Mouse (Mus musculus) liver, embryonic 12.5 days (tissue): Measurements from ENCODE around the gene Pgpep1. TPM values are rescaled to one million over a fixed set of nuclear protein-coding genes. Genes with fewer than 3 reads are reported as not detected.
A peak's percentile ranks its signal among the peaks of the same experiment; 100 is the strongest.

Source experiments
- ATAC-seq: fragments of 200-750 bp; cut with Nextera tagmentation; 2 replicates; pipeline ENCODE4 v1.8.0; 2017; ENCODE audit warnings: moderate number of reproducible peaks, mild to moderate bottlenecking, moderate library complexity
- H3K27ac ChIP-seq: fragments of 300-500 bp; sonication (generic); 2 replicates; pipeline ENCODE4 v1.5.1; 2016; ENCODE audit warnings: mild to moderate bottlenecking
- H3K27me3 ChIP-seq: fragments of 300-500 bp; sonication (generic); replicated peaks from 2 replicates; pipeline ENCODE4 v1.6.1; 2016; ENCODE audit warnings: mild to moderate bottlenecking, moderate library complexity
- H3K36me3 ChIP-seq: fragments of 300-500 bp; sonication (generic); 2 replicates; pipeline ENCODE4 v1.6.1; 2016; ENCODE audit warnings: mild to moderate bottlenecking, moderate library complexity
- H3K4me1 ChIP-seq: fragments of 300-500 bp; sonication (generic); 2 replicates; pipeline ENCODE4 v1.6.1; 2016
- H3K4me2 ChIP-seq: fragments of 300-500 bp; sonication (generic); 2 replicates; pipeline ENCODE4 v1.6.1; 2016; ENCODE audit warnings: mild to moderate bottlenecking, moderate library complexity
- H3K4me3 ChIP-seq: fragments of 300-500 bp; sonication (generic); 2 replicates; pipeline ENCODE4 v1.5.1; 2016; ENCODE audit warnings: mild to moderate bottlenecking, moderate library complexity
- H3K9ac ChIP-seq: fragments of 300-500 bp; sonication (generic); 2 replicates; pipeline ENCODE4 v1.6.1; 2016; ENCODE audit warnings: mild to moderate bottlenecking, moderate library complexity
- H3K9me3 ChIP-seq: fragments of 300-500 bp; sonication (generic); replicated peaks from 2 replicates; pipeline ENCODE4 v1.6.1; 2016; ENCODE audit warnings: mild to moderate bottlenecking, moderate library complexity
- WGBS: fragments of 180-500 bp; shearing (Covaris S2); methylation state at CpG from one replicate; pipeline ENCODE4 v1.1.7; 2016; ENCODE audit not compliant: insufficient replicate concordance; 5-methylcytosine and 5-hydroxymethylcytosine counted together
- polyA plus RNA-seq: library from polyadenylated mRNA; unstranded; fragments of >200 nt; fragmentation: Nextera tagmentation; extraction: Ambion mirVana; gene quantifications from 2 replicates; pipeline ENCODE4 v1.2.1, GENCODE M21; 2016

The Pgpep1 gene
- polyA plus RNA-seq, 1 experiment from 2014 or later = 24.2 TPM

DNA sequence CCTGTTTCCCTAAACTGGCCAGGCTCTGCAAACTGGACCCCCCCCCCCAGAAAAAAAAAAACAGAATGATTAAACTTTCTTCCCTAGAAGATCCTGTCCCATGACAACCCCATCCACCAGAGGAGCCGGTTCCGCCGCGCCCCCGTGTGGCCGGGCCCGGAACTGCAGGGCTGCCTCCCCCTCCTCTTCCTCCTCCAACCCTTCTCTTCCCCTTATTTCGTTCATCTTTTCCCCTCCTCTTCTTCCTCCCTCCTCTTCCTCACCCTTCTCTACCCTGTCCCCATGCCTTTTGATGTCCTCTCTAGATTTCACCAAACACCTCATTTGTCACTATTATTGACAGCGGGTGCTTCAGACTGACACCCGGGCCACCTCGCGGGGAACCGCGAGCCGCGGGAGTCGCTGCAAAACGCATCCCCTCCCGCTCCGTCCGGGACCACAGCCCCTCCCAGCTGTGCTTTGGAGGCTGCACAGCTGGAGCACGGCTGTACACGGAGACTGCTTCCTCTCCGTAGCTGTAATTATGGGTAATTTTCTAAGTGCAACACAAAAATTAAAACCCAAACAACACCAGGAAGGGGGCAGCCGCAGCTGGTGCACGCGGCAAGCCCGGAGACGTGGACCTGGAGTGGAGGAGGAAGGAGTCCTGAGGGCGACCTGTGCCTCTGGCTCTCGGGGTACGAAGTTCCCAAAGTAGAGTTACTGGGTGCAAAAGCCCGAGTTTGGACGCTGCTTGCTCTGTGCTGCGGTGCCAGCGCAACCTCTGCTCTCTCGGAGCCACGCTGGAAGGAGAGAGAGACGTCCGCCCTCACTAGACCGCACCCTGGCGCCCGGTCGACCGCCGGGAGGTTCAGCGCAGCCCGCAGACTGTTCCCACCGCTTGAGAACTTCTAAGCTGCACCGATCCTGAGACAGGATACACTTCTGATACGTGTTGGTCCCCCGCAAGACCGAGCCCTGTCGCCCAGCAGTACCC, 49.1 kb downstream of the Pgpep1 start:
- H3K4me1 ChIP-seq = peaks cover 85% of the 10 kb centered on the region
- H3K27ac ChIP-seq = peak overlapping the region; percentile 83
- no peaks in the 10 kb centered on the region; the same call in 1 of the 2 replicates for H3K36me3 ChIP-seq
- H3K27me3 ChIP-seq = no peaks in the 10 kb centered on the region; the same call in 1 of the 2 replicates
- H3K4me2 ChIP-seq = peak overlapping the region; percentile 94
- under 1% methylated on average over 54 of the region's 54 CpGs for WGBS
- no peaks in the 10 kb centered on the region for H3K9me3 ChIP-seq
- H3K9ac ChIP-seq = peak overlapping the region; percentile 95
- peak overlapping the region; percentile 85 for H3K4me3 ChIP-seq
- peak; percentile 59 for ATAC-seq

DNA sequence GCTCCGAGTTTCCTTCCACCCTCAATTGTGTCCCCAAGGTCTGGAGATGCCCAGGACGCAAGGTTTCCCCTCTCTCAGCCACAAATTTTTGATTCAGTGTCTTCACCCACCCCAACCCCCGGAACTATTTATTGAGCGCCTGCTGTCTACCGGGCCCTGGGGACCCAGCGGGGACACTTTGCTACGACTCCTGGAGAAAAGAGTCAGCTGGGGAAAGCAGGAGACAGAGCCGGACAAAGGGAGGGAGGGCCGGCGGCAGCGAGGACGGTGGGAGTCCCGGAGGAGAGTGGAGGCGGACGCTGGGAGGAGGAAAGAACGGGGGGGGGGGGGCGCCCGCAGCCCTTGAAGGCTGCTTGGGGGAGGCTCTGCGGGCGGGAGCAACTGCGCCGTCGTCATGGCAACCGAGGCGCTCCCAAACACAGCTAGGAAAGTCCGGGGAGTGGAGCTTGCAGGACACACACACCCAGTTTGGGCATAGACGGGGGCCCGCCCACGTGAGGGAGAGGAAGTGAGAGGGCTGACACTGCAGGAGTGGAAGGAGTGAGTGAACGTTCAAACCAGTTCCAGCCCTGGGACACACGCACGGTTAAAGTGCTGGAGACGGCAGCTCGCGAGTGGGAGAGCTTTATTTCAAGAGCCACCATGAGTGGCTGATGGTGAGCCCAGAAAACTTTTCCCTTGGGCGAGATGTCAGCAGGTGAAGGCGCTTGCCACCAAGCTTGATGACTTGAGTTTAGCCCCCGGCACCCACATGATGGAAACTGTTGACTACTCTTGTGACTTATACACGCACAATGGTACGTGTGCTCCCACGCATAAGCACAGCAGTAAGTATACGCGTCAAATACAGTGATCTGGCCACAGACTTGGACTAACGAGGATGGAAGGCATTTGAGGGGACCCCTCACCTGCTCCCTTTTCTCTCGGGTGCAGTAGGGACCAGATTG, 50.1 kb downstream of the Pgpep1 start:
- Histone ChIP-seq H3K4me1 (peaks cover 83% of the 10 kb centered on the region), H3K27me3 (no peaks in the 10 kb centered on the region; the same call in 1 of the 2 replicates), H3K27ac (peak overlapping the region; percentile 81), H3K9ac (peak overlapping the region; percentile 95), H3K9me3 (no peaks in the 10 kb centered on the region), H3K4me3 (peak overlapping the region; percentile 85), H3K4me2 (peak overlapping the region; percentile 94), H3K36me3 (peaks cover 2% of the 10 kb centered on the region; the same call in 1 of the 2 replicates)
- WGBS = under 1% methylated on average over 39 of the region's 45 CpGs
- peak; percentile 54 for ATAC-seq

DNA sequence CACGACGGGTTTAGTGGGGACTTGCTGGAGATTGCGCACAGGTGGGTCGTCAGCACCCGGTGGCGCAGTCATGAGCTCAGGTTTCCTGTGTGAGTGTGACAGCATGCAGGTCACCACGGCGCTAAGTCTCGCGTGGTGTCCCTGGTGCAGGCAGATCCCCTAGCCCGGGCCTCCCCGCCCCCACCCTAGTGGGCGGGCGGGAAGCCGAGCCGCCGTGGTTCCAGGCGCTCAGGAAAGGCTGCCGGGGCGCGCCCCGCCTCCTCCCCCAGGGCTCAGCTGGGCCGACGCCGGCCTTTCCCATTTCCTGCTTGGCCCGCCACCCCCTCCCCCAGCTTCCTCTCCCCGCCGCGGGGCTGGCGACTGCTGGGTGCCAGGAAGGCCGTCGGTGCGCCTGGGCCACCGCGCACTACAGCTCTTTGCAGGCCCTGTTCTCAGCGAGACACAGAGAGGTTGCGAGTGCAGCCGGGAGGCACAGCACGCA, 50.8 kb downstream of the Pgpep1 start:
- H3K27ac ChIP-seq = peak overlapping the region; percentile 81
- peaks cover 83% of the 10 kb centered on the region for H3K4me1 ChIP-seq
- peak overlapping the region; percentile 94 for H3K4me2 ChIP-seq
- WGBS = under 1% methylated on average over 38 of the region's 39 CpGs
- H3K4me3 ChIP-seq = peak overlapping the region; percentile 85
- ATAC-seq = peak; percentile 41
- H3K9ac ChIP-seq = peak overlapping the region; percentile 95
- H3K36me3 ChIP-seq = peaks cover 7% of the 10 kb centered on the region; the same call in 1 of the 2 replicates
- H3K27me3 ChIP-seq = no peaks in the 10 kb centered on the region; the same call in 1 of the 2 replicates
- H3K9me3 ChIP-seq = no peaks in the 10 kb centered on the region

DNA sequence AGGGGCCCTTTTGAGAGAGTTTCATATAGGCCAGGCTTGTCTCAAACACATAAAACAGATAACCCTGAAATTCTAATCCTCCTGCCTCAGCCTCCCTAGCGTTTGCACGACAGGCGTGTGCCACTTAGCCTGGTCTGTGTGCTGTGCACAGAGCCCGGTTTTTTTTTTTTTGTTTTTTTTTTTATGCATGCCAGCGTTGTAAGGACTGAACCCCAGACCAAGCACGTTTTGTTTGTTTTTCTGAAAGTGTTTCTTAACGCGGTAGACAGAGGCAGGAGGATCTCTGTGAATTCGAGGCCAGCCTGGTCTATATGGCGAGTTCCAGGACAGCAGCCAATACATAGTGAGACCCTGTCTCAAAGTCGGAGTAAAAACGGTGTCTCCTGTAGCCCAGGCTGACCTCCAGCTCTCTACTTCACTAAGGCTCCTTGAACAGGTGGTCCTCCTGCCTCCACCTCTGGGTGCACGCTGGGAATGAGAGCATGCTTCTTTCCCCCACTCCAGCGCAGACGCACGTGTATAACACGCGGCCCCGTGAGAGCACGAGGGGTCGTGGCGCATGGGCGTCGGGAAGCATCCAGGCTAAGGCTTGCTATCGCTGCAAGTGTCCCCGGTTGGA, 51.3 kb downstream of the Pgpep1 start, which contains the start of gene Ssbp4:
Gene Ssbp4 (minus strand): TSS at position 124 of the 619 bp plus-strand sequence.
- H3K4me2 ChIP-seq = peak within 1 kb of the TSS; percentile 94
- peak within 1 kb of the TSS; percentile 95 for H3K9ac ChIP-seq
- no peaks in the 10 kb centered on the region for H3K9me3 ChIP-seq
- H3K27me3 ChIP-seq = no peaks in the 10 kb centered on the region; the same call in 1 of the 2 replicates
- H3K27ac ChIP-seq = peak within 1 kb of the TSS; percentile 81
- peaks cover 83% of the 10 kb centered on the region for H3K4me1 ChIP-seq
- peak within 1 kb of the TSS; percentile 85 for H3K4me3 ChIP-seq
- WGBS = 4% methylated on average over 26 of the region's 26 CpGs
- H3K36me3 ChIP-seq = peaks cover 12% of the 10 kb centered on the region; the same call in 1 of the 2 replicates
- no peak for ATAC-seq

DNA sequence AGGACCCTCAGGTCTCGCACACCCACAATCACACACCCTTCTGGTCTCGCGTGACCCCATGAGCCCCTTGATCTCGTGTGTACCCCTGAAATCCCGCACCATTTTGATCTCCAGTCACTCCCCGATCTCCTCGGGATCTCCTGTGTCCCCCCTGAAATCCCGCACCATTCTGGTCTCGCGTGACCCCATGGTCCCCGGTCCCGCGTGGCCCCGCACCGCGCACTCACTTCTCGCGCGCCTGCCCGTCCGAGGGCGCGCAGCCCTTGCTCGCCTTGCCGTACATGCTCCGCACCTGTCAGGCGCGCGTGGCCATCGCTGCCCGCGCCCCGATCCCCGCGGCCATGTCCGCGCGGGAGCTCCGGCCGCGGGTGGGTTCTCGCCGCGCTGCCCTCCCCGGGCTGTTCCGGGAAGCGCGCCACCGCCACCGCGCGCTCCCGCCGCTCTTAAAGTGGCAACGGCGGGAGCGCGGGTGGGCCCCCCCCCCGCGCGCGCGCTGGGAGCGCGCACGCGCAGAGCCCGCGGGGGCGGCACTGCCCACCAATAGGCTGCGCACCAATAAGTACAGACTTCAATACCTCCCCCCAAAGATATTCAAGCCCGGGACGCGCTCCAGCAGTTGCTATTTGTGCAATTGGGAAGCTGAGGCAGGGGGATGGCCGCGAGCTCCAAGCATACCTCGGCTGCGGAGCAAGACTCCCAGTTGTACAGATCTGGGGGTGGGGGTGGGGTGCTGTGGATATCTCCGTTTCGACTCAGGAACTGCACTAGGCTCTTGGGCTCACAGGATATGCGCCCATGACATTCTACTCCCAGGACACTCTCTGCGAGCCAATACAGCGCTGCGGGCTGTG, 52.1 kb downstream of the Pgpep1 start:
- peaks cover 80% of the 10 kb centered on the region for H3K4me1 ChIP-seq
- ATAC-seq = peak; percentile 14; the same call in 1 of the 2 replicates

DNA sequence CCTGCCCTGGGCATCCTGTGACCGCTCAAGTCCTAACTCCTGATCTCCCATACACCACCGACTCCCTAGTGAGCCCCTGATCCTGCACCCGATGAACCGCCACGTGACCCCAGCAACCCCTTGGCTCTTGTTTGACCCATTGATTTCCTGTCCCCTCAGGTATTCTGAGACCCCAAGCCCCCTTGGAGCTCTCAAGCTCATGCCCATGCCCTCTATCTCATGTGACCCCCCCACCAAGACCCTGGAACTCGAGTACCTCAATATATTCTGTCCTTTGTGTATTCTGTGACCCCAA, 52.6 kb downstream of the Pgpep1 start:
- 10% methylated on average over 6 of the region's 6 CpGs for WGBS
- Histone ChIP-seq H3K27ac (peak overlapping the region; percentile 81), H3K4me1 (peaks cover 82% of the 10 kb centered on the region), H3K9ac (peak overlapping the region; percentile 95), H3K9me3 (no peaks in the 10 kb centered on the region), H3K36me3 (peaks cover 21% of the 10 kb centered on the region), H3K27me3 (no peaks in the 10 kb centered on the region; the same call in 1 of the 2 replicates), H3K4me3 (peak overlapping the region; percentile 85), H3K4me2 (peak overlapping the region; percentile 94)
- no peak for ATAC-seq

More for the DNA sequence above, 52.1 kb downstream of the Pgpep1 start:
- H3K27me3 ChIP-seq = no peaks in the 10 kb centered on the region; the same call in 1 of the 2 replicates
- H3K9me3 ChIP-seq = no peaks in the 10 kb centered on the region
- peak overlapping the region; percentile 81 for H3K27ac ChIP-seq
- WGBS = under 1% methylated on average over 82 of the region's 84 CpGs
- H3K4me3 ChIP-seq = peak overlapping the region; percentile 85
- H3K9ac ChIP-seq = peak overlapping the region; percentile 95
- H3K36me3 ChIP-seq = peaks cover 15% of the 10 kb centered on the region
- peak overlapping the region; percentile 94 for H3K4me2 ChIP-seq

DNA sequence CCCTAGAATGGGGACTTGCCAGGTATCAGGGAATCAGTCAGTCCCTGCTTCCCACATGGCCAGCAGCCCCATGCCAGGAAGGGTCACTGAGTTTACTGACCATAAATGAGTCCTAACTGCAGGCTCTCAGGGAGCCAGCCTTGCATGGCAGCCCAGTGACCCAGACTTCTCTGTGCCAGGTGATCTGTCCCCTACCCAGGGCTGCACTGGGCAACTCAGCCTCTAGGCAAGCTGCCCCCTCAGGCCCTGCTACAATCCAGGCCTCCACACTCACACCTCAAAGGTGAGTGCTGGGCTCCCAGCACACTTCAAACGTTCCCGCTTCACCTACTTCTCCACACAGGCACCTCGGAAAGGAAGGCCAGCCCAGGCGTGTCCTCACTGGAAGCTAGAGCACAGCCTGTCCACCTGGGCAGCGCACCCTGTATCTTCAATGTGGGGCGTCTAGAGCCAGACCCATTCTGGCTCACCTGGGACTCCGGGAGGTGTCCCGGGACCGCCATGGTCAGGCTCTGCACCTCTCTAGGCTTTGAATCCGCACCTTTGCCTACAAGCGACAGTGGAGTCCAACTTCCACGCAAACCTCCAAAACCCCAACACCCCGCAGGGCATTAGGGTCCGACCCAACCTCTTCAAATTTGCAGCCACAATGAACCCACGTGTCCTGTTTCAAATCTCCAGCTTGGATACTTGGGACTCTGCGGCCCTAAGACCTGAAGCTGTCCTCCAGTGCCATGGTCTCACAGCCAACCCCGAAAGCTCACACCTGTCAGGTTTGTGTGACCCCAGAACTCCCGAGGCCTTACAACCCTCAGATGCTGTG, 53.2 kb downstream of the Pgpep1 start:
- H3K9me3 ChIP-seq = no peaks in the 10 kb centered on the region
- H3K4me1 ChIP-seq = peaks cover 83% of the 10 kb centered on the region
- H3K9ac ChIP-seq = peak overlapping the region; percentile 95
- ATAC-seq = no peak
- peak overlapping the region; percentile 94 for H3K4me2 ChIP-seq
- no peaks in the 10 kb centered on the region; the same call in 1 of the 2 replicates for H3K27me3 ChIP-seq
- peak overlapping the region; percentile 46 for H3K27ac ChIP-seq
- H3K36me3 ChIP-seq = peaks cover 26% of the 10 kb centered on the region
- WGBS = 54% methylated on average over 18 of the region's 18 CpGs
- H3K4me3 ChIP-seq = peak overlapping the region; percentile 85

DNA sequence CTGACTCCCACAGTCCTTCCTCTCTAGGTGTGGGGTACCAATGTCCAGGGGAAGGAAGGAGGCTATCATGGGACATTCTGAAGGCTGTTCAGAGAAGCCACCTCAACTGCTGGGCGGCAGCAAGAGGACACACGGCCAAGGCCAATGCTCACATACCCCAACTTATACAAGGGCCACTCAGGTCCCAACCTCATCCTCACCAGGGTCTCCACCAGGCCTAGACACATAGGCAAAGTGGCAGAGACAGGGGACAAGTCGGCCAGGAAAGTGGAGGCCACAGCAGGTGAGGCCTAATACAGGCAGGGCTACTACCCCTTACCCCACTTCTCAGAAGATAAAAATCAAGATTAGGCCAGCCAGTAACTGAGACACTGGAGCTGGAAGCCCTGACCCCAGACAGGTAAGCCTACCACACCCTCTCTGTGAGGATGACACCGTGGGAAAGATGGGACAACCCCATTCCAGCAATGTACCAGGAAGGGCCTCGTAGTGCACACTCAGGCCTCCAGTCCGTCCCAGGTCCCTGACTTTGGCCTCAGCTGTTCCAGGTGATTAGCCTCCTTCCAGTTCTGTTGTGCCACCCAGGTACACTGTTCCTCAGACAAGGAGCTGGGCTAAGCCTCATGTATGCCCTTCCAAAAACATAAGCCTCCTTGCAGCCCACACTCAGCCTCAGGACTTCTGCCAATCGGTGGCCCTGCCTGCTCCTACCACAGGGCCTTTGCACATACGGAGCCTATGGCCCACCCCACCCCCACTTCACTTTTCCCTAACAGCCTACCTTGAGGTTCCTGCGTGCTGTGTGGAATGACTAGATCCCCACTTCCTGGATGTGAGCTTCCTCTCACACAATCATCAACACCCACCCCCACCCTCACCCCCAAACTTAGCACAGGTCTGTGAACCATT, 54.1 kb downstream of the Pgpep1 start:
- 74% methylated on average over 9 of the region's 9 CpGs for WGBS
- peak overlapping the region; percentile 94 for H3K4me2 ChIP-seq
- peaks cover 84% of the 10 kb centered on the region for H3K4me1 ChIP-seq
- no peak for ATAC-seq
- H3K9ac ChIP-seq = 0 out of 2 replicates have a peak overlapping the region, but pooled peaks have one; percentile 95
- no peak overlapping the region for H3K4me3 ChIP-seq
- peak overlapping the region; percentile 46; the same call in 1 of the 2 replicates for H3K27ac ChIP-seq
- H3K9me3 ChIP-seq = no peaks in the 10 kb centered on the region
- no peaks in the 10 kb centered on the region; the same call in 1 of the 2 replicates for H3K27me3 ChIP-seq
- peaks cover 30% of the 10 kb centered on the region for H3K36me3 ChIP-seq

DNA sequence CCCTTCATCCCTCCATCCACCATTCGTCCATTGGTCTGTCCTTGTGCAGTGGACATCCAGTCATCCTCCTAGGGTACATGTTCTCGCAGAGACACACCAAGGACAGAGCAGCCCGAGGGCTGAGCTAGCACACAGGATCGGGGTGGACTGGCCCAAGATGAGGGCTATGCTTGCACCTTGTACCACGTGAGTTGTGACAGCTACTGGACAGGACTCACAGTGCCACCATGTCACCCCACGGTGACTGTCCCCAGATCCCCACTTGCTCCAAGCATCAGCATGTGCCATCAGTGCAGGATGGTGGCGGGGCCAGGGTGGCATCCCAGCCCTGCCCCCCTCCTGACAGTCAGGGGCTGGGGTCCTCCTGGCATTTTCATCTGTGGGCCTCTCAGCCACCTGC, 55.6 kb downstream of the Pgpep1 start:
- WGBS = 83% methylated on average over 7 of the region's 7 CpGs
- Histone ChIP-seq H3K9ac (no peak overlapping the region), H3K27me3 (no peaks in the 10 kb centered on the region; the same call in 1 of the 2 replicates), H3K4me3 (no peak overlapping the region), H3K9me3 (no peaks in the 10 kb centered on the region), H3K27ac (0 out of 2 replicates have a peak overlapping the region, but pooled peaks have one; percentile 11), H3K36me3 (peaks cover 40% of the 10 kb centered on the region), H3K4me2 (no peak overlapping the region), H3K4me1 (peaks cover 85% of the 10 kb centered on the region)
- no peak for ATAC-seq
